Mouse (Mus musculus) bone marrow, adult 2 months (tissue): ENCODE results near the gene Nfkbiz.

Experiments
- CTCF ChIP-seq: fragments of 200-500 bp; IDR thresholded peaks from 2 replicates; pipeline ENCODE4 v1.5.1; 2011; ENCODE audit warnings: low read length, control low read depth; ENCODE audit not compliant: control insufficient read depth, insufficient read depth
- POLR2A ChIP-seq: fragments of 200-500 bp; IDR thresholded peaks from 2 replicates; pipeline ENCODE4 v1.6.1; 2011; ENCODE audit warnings: low read depth, mild to moderate bottlenecking, control low read depth, low read length, borderline replicate concordance; ENCODE audit not compliant: control insufficient read depth

DNA sequence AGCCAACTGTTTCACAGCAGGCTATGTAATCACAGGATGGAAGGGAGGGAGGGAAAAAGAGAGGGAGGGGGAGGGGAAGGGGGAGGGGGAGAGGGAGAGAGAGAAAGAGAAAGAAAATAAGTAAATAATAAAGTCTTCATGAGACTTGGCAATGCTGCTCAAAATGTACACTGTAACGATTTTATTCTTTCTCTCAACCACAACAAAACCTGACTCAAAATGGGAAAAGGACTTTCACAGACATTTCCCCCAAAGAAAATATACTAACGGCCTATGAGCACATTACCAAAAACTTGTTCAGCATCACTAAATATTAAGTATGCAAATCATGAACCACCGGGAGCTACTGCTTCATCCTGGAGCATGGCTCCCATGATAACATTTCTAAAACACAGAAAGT lies 54.8 kb downstream of the Nfkbiz start:
- TF ChIP-seq CTCF: no peak
- TF ChIP-seq POLR2A: no peak
